Mouse (Mus musculus): ENCODE measurements around the gene Acp2. TPM values are rescaled to one million over a fixed set of nuclear protein-coding genes. Genes with fewer than 3 reads are reported as not detected.

Gene Acp2
- not detected in 2 replicates for polyA plus RNA-seq (2012; ENCODE audit: insufficient read depth, insufficient read length, low replicate concordance, missing spikeins)

DNA sequence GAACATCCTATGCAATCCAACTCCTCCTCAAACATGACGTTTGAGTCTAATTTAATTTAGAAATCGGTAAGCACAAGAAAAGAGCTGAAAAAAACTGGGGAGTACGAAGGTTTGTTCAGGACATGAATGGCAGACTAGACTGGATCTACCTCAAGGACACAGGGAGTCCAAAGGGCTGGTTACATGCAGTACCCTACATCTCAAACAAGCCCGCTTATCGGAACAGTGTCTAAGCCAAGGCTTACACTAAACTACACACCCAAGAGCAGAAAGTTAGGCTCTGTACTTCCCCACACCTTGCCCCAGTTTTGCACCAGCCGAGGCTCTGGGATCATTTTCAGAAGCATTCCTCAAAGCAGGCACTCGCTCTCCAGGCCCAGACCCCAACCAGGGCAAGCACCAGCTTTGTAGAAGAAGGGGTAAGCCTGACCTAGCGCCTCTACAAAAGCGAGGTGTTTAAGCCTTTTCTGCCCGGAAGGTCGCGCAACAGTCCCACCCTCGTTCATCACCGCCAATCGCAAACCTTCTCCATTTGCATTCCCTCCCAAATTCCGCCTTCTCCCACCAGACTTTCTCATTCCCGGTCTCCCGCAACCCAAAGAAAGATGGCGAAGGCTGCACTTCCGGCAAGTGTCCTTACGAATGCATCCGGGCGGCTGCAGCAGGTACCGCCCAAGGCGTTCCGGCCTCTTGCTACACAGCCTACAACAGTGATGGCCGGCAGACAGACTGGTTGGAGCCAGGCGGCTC is at the start of gene Acp2, which contains the start of gene Nr1h3:
Gene Acp2, plus strand, starts transcription at position 664 of the 750 bp plus-strand sequence.
Gene Nr1h3, minus strand, starts transcription at position 613 of the 750 bp plus-strand sequence.
- Histone ChIP-seq H3K27ac (ENCODE audit: insufficient read depth, low read depth, low read length) (peak within 1 kb of the TSS; percentile 92), H3K4me1 (ENCODE audit: control insufficient read depth, insufficient read depth, low read length) (peaks cover 3% of the 10 kb centered on the region; the same call in 1 of the 2 replicates), H3K4me3 (ENCODE audit: insufficient read depth, low read depth, low read length) (peak within 1 kb of the TSS; percentile 95)
- TF ChIP-seq POLR2A (IDR thresholded peaks at IDR 0.05; ENCODE audit: insufficient read depth, low read depth, low read length) (peak; percentile 61), CTCF (IDR thresholded peaks at IDR 0.05; ENCODE audit: insufficient read depth, low read depth, low read length) (0 out of 2 replicates have a peak, but pooled peaks have one; percentile 15)
- WGBS, result 1% methylated on average over 28 of the region's 28 CpGs

DNA sequence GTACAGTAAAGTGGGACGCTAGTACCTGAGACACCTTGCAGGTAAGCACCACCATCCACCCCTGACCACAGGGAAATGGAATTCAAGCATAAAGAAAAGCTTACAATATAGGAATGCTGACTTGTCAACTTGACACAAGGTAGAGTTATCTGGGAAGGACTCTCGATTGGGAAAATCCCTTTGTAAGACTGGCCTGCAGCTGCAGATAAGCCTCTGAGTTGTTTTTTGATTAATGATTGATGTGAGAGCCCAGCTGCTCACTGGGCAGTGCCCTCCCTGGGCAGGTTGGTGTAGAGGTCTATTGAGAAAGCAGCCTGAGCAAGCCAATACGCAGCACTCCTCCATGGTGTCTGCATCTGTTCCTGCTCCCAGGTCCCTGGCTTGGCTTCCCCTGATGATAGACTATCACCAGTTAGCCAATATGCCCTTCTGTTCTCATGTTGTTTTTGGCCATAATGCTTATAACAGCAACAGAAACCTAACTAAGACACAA is 49.8 kb upstream of the Acp2 start:
- Histone ChIP-seq H3K4me3 (ENCODE audit: insufficient read depth, low read depth, low read length) (no peak overlapping the region), H3K4me1 (ENCODE audit: control insufficient read depth, insufficient read depth, low read length) (no peaks in the 10 kb centered on the region), H3K27ac (ENCODE audit: insufficient read depth, low read depth, low read length) (no peak overlapping the region)
- WGBS, result 85% methylated on average over 3 of the region's 3 CpGs
- TF ChIP-seq CTCF (IDR thresholded peaks at IDR 0.05; ENCODE audit: insufficient read depth, low read depth, low read length) (no peak), POLR2A (IDR thresholded peaks at IDR 0.05; ENCODE audit: insufficient read depth, low read depth, low read length) (no peak)

- no peaks in the 10 kb centered on the region for H3K4me1 ChIP-seq (ENCODE audit: control insufficient read depth, insufficient read depth, low read length)
- no peak for TF ChIP-seq POLR2A (IDR thresholded peaks at IDR 0.05; ENCODE audit: insufficient read depth, low read depth, low read length)
- no peak for TF ChIP-seq CTCF (IDR thresholded peaks at IDR 0.05; ENCODE audit: insufficient read depth, low read depth, low read length)
Measured at GRCm38 (mm10) chr2:91154091-91154490, 48.6 kb upstream of the Acp2 start.

GRCm38 (mm10) chr2:91157002-91157752 is 45.5 kb upstream of the Acp2 start:
- WGBS, result 55% methylated on average over 6 of the region's 6 CpGs
- TF ChIP-seq CTCF (IDR thresholded peaks at IDR 0.05; ENCODE audit: insufficient read depth, low read depth, low read length) (no peak), POLR2A (IDR thresholded peaks at IDR 0.05; ENCODE audit: insufficient read depth, low read depth, low read length) (no peak)
- Histone ChIP-seq H3K4me1 (ENCODE audit: control insufficient read depth, insufficient read depth, low read length) (no peaks in the 10 kb centered on the region), H3K4me3 (ENCODE audit: insufficient read depth, low read depth, low read length) (no peak overlapping the region), H3K27ac (ENCODE audit: insufficient read depth, low read depth, low read length) (no peak overlapping the region)

More at GRCm38 (mm10) chr2:91154091-91154490, 48.6 kb upstream of the Acp2 start:
- no peak overlapping the region for H3K27ac ChIP-seq (ENCODE audit: insufficient read depth, low read depth, low read length)
- 93% methylated on average over 3 of the region's 3 CpGs for WGBS
- no peak overlapping the region for H3K4me3 ChIP-seq (ENCODE audit: insufficient read depth, low read depth, low read length)

DNA sequence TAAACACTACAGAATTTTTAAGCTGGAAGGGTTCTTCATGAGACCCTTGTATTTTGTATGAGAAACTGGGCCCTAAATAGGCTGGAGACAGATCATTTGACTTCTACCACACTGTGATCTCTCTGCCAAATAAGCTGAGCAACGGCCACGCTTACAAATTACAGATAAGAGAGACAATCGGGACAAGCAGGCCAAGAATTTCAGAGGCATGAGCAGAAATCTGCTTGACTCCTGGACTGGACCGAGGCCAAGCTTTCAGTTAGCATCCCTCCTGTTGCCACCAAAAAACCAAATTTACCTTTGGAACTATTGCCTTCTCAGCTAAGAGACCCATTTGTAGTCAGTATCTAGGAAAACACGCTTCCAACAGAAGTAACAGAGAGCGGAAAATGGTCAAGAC is 42.1 kb upstream of the Acp2 start:
- Histone ChIP-seq H3K4me3 (ENCODE audit: insufficient read depth, low read depth, low read length) (no peak overlapping the region), H3K4me1 (ENCODE audit: control insufficient read depth, insufficient read depth, low read length) (no peaks in the 10 kb centered on the region)
- 85% methylated on average over 6 of the region's 6 CpGs for WGBS

GRCm38 (mm10) chr2:91162952-91163351 is 39.7 kb upstream of the Acp2 start:
- no peaks in the 10 kb centered on the region for H3K4me1 ChIP-seq (ENCODE audit: control insufficient read depth, insufficient read depth, low read length)
- H3K4me3 ChIP-seq (ENCODE audit: insufficient read depth, low read depth, low read length), result no peak overlapping the region
- H3K27ac ChIP-seq (ENCODE audit: insufficient read depth, low read depth, low read length), result no peak overlapping the region
- TF ChIP-seq CTCF (IDR thresholded peaks at IDR 0.05; ENCODE audit: insufficient read depth, low read depth, low read length) (no peak), POLR2A (IDR thresholded peaks at IDR 0.05; ENCODE audit: insufficient read depth, low read depth, low read length) (no peak)
- WGBS, result 90% methylated on average over 4 of the region's 4 CpGs

More for the DNA sequence above, 42.1 kb upstream of the Acp2 start:
- no peak overlapping the region for H3K27ac ChIP-seq (ENCODE audit: insufficient read depth, low read depth, low read length)
- no peak for TF ChIP-seq POLR2A (IDR thresholded peaks at IDR 0.05; ENCODE audit: insufficient read depth, low read depth, low read length)
- TF ChIP-seq CTCF (IDR thresholded peaks at IDR 0.05; ENCODE audit: insufficient read depth, low read depth, low read length), result no peak

GRCm38 (mm10) chr2:91163532-91163931 is 39.2 kb upstream of the Acp2 start:
- WGBS, result 94% methylated on average over 5 of the region's 5 CpGs
- no peaks in the 10 kb centered on the region for H3K4me1 ChIP-seq (ENCODE audit: control insufficient read depth, insufficient read depth, low read length)
- no peak for TF ChIP-seq CTCF (IDR thresholded peaks at IDR 0.05; ENCODE audit: insufficient read depth, low read depth, low read length)
- no peak for TF ChIP-seq POLR2A (IDR thresholded peaks at IDR 0.05; ENCODE audit: insufficient read depth, low read depth, low read length)
- no peak overlapping the region for H3K27ac ChIP-seq (ENCODE audit: insufficient read depth, low read depth, low read length)
- H3K4me3 ChIP-seq (ENCODE audit: insufficient read depth, low read depth, low read length), result no peak overlapping the region

DNA sequence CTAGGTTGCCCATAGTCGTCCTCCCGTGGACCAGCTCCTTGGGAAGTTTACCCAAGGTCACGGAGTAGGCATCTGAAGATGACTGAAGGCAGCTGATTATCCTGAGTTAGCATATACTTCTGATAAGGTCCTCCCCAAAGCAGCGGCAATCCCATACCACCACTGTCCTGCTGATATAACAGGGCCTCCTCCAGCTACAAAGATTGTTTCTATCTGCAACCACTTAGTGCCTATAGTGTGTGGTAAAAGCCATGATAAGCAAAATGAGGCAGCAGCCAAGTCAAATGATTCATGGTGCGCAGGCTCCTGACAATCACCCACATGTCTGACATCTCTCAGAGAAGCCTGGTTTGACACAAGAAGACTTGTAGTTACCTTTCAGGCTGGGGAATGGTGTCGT is 37.7 kb upstream of the Acp2 start:
- 93% methylated on average over 6 of the region's 6 CpGs for WGBS
- Histone ChIP-seq H3K27ac (ENCODE audit: insufficient read depth, low read depth, low read length) (no peak overlapping the region), H3K4me3 (ENCODE audit: insufficient read depth, low read depth, low read length) (no peak overlapping the region), H3K4me1 (ENCODE audit: control insufficient read depth, insufficient read depth, low read length) (peaks cover 5% of the 10 kb centered on the region; the same call in 1 of the 2 replicates)
- TF ChIP-seq CTCF (IDR thresholded peaks at IDR 0.05; ENCODE audit: insufficient read depth, low read depth, low read length) (no peak), POLR2A (IDR thresholded peaks at IDR 0.05; ENCODE audit: insufficient read depth, low read depth, low read length) (no peak)
